Mouse (Mus musculus): ENCODE data around the gene Pde10a. TPM values are rescaled to one million over a fixed set of nuclear protein-coding genes. Genes with fewer than 3 reads are reported as not detected.

The Pde10a gene
- total RNA-seq, 2 experiments from 2014 or later = 3.5 to 7.9 TPM

- no peak for DNase-seq
Measured at GRCm38 (mm10) chr17:9035561-9036348, 510.6 kb downstream of the Pde10a start.

Other genes starting within 250 kb of the Pde10a start
- gene Mpc1, start 242.5 kb upstream of the Pde10a start, total RNA-seq (2021) = 100 to 1,000 TPM; 407 to 421 TPM
- gene Sft2d1, start 214.3 kb upstream of the Pde10a start, total RNA-seq (2021) = 1 to 10 TPM; 6.8 to 8.0 TPM
- gene Prr18, start 187.9 kb upstream of the Pde10a start, total RNA-seq (2021) = under 1 TPM; 0.08 to 0.10 TPM
- not detected for gene T2, start 169.4 kb upstream of the Pde10a start, total RNA-seq (2021)
- not detected for gene T, start 90.9 kb upstream of the Pde10a start, total RNA-seq (2021)
- not detected for gene Gm17087, start 41.6 kb downstream of the Pde10a start, total RNA-seq (2021)